Mouse (Mus musculus) gastrocnemius, adult 18-20 months (tissue): Measurements from ENCODE around the gene Selenop. TPM values are rescaled to one million over a fixed set of nuclear protein-coding genes. Genes with fewer than 3 reads are reported as not detected.

Source experiments
- DNase-seq: peaks from one replicate; pipeline ENCODE4 v3.0.0; 2021; ENCODE audit warnings: low spot score
- total RNA-seq, 2 experiments: library from RNA; stranded (reverse); gene quantifications; 2 replicates each; pipeline ENCODE4 v1.2.3; 2021

Selenop gene
- total RNA-seq, 2 experiments from 2014 or later: 135 to 147 TPM

GRCm38 (mm10) chr15:3269996-3270645, 1.8 kb downstream of the Selenop start:
- DNase-seq: no peak

DNA sequence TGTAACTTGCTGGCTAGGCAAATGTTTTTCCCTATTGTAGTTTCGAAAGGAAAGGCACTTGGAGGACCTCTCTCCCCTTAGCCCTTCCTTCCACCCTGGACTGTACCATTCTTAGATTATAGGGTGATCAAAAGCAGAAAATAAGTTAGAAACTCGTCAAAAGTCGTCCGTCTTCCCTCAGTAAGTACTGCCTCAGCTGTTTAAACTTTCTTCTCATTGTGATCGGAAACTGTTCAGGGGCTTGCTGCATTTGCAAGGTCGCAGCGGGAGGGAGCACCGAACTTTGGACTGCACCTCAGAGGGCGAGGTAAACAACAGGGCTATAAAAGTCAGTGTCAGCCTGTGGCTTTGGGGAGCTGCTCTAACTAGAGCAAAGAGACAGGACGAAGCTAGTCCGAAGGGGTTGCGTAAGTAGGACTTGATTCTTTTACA, 2.3 kb downstream of the Selenop start:
- peak; percentile 90 for DNase-seq

DNA sequence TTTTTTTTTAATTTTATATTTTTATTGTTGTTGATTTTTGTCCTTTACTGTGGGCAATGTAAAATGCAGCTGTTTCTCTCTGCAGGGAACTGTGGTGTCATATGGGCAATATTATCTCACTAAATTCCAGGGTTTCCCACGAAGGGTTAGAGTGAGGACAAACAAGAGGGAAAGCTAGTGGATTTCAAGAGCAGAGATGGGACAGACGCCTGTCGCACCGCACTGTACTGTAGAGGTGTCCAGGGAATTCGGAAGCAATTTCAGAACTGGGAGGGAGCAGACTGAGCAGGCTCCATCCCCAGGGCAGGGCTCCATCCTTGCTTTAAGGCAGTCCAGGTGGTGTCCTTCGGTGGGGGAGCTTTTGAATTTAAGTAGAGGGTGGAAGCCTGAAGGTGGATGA, 2.9 kb downstream of the Selenop start:
- peak; percentile 27 for DNase-seq

GRCm38 (mm10) chr15:3273191-3273590, 4.8 kb downstream of the Selenop start:
- no peak for DNase-seq

GRCm38 (mm10) chr15:3277391-3277790, 9.0 kb downstream of the Selenop start:
- no peak for DNase-seq

DNA sequence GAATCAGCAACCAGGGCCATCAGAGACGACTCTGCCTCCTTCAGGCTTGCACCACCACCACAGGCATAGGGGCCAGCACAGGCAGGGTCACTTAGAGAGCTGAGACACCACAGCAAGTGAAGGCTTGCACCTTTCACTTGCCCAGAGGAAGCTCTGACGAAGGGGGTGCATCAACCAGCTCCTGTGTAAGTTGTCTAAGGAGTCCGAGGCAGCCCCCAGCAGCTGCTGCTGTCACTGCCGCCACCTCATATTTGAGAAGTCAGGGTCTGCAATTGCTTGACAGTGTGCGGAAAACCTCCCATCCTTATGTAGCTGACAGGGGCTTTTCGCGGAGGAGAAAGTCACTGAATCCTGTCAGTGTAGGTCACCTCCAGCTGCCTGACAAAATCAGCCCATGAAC, 10.9 kb downstream of the Selenop start:
- DNase-seq: no peak

DNA sequence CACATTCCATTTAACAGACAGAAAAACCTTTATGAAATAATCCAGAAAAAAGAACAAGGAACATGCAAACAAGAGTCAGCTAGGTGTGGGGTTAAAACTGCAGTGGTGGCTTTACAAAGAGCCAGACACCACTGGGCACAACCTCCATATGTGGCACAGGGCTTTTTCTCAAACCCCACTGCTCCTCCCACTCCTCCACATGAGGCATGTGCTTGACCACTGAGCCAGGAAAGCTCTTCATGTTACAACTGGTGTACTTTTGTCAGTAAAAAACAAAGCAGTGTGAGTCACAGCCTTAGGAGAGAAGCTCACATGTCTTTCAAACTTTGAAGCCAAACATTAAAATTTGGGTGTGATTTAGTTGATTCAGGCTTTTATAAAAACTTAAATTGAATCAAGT, 12.9 kb downstream of the Selenop start:
- no peak for DNase-seq

DNA sequence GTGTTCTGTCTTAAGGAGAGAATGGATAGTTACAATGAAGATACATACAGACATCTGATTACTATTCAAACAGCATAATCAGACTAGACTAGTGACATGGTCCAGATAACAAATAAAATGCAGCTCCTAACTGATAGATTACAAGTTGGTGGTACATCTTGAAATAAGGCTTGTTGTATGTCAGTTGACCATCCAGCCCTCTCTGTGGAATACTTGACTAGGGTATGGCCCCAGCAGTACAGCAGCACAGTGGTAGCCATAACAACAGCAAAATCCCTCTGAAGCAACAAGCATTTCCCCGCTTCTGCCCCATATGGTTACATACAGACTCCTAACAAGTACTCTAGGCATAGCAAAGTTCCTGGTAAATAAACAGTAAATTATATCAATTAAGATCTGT, 13.4 kb downstream of the Selenop start:
- no peak for DNase-seq

DNA sequence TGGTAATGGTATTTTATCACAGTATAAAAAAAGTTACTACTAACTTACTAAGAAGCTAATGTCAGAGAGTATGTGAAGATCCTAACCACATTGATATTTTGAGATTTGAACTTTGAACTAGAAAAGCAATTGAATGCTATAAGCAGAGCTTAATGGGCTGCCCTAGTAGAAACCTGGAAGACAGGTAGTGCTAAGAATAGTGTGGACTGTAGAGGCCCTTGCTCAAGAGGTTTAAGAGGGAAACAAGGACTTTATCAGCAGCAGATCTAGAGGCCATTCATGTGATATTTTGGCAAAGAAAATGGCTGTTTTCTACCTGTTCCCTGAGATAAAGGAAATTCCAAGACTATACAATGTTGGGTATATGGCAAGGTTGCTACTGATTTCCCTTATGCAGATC, 17.7 kb downstream of the Selenop start:
- no peak for DNase-seq

- DNase-seq: no peak
These were observed 22.1 kb downstream of the Selenop start for GRCm38 (mm10) chr15:3290435-3290834.

DNA sequence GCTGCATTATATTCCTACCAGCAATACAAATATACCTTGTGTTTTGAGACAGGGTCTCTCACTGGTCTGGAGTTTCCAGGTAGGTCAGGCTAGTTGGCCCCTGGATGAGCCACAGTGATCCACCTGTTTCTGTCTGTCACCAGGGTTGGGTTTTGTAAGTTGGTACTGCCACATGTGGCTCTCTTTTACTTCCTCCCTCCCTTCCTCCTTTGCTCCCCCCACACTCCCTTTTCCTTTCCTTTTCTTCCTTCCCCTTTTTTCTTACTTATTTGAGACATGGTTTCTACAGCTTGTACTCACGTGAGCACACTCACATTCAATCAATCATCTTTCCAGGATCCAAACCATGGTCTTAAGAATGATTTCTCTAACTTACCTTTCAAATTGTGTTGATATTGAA, 25.1 kb downstream of the Selenop start:
- no peak for DNase-seq

GRCm38 (mm10) chr15:3295986-3296385, 27.6 kb downstream of the Selenop start:
- no peak for DNase-seq

- DNase-seq: no peak
These were observed 29.3 kb downstream of the Selenop start for GRCm38 (mm10) chr15:3297615-3298014.

DNA sequence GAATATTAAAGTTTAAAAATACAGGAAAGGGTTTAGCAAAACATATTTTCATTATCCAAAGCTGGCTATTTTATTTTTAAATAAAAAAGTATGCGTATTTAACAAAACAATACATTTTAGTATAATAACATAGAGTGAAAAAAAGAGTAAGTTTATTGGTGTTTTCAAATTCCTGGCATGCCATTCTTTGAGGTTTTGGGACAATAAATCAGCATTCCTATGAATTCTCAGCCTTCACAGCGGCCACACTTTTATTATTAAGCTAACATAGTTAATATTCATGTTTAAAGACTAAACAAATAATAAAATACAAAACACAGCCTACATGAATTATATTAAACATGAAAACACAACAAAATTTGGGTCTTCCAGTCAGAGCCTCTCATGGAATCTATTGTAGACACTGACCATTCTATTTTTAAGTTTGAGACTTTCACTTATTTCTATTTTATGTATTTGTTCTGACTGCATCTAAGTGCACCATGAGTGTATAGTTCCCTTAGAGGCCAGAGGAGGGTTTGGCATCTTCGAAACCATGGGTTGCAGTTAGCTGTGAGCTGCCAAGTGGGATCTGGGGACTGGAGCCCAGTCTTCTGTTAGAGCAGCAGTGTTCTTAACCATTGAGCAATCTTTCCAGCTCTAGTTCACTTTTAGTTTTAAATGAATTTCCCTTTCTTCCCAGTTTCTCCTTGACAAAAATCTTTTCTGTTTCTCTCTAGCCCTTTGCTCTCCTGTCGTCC, 32.2 kb downstream of the Selenop start:
- DNase-seq: no peak

- no peak for DNase-seq
These were observed 35.1 kb downstream of the Selenop start, which contains the start of gene Ccdc152 for GRCm38 (mm10) chr15:3303426-3303825. Gene Ccdc152, minus strand, starts transcription at chr15:3303526.

- no peak for DNase-seq
These were observed 41.5 kb downstream of the Selenop start for GRCm38 (mm10) chr15:3309856-3310255.

DNA sequence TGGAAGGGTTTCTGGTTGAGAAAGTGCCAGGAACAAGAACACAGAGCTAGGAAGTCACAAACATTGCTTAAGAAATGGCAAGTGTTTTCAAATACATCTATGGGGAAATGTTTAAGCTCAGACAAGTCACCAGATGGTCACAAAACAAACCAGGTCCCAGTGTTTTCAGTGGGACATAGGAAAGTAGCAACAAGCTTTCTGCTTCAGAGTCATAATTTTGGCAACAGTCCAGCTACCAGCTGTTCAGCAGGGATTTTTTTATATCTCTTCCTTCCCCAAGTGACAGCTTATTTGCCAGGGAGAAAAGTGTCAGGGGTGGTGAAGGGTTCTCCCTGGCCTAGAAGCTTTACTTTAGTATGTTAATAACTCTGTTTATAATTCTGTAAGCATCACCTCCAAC, 44.6 kb downstream of the Selenop start:
- peak; percentile 31 for DNase-seq

DNA sequence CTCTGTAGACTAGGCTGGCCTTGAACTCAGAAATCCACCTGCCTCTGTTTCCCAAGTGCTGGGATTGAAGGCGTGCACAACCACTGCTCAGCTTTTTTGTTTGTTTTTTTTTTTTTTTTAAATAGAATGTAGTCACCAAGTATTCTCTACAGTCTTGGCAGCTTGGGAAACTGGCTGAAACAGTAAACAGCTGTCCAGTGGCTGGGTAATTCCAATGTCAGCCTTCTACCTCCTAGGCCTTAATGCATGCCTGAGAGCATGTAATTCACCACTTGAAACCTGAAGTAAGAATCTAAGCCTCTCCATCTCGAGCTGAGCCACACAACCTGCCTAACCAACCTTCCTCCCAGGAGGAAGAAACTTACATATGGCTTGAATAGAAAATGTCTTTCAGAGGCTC, 48.3 kb downstream of the Selenop start:
- no peak for DNase-seq

DNA sequence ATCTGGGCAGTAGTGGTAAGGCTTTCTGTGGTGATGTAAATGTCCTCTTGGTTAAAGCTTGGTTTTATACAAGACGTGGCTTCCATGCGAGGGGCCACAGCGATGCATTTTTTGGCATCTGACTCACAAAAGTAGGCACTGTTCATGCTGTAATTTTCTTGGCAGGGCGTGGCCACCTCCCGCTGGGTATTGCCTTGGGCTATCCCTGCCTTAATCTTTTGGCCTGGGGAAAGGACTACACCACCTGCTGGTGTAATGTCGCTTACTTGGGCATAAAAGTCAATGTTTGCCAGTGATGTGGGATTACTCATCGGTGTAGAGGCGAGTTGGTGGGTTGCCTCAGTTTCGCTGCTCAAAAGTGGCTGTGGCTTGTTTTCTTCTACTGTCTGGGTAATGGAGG, 51.6 kb downstream of the Selenop start:
- DNase-seq: no peak

DNA sequence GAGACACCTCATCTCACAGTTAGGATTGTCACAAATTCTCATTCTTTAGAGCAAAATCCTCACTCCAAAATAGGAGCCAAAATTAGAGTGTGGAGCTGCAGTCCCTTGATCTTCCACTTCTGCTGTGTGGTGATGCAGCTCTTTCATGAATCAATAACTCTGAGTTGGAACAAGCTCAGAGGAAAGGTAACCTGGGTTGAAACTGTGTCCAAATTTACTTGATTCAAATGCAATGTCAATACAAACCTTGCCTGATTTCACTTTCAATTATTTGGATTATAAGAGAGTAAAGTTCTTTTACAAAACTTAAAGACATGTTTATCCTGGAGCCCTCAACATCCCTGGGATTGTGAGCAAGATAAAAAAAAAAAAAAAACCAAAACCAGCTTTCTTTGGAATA, 54.7 kb downstream of the Selenop start:
- DNase-seq: no peak
